Mouse (Mus musculus) retina, postnatal 7 days (tissue): ENCODE results near the gene 4930480E11Rik.
"Not testable (repeated sequence)": the region's sequence is repeated elsewhere in the genome, so short reads cannot be mapped to it uniquely, and the experiment has no call there.

Experiments used
- DNase-seq: peaks from one replicate; pipeline ENCODE4 v3.0.0-alpha.2; 2012; ENCODE audit warnings: low read depth, low spot score

Gene 4930480E11Rik

DNA sequence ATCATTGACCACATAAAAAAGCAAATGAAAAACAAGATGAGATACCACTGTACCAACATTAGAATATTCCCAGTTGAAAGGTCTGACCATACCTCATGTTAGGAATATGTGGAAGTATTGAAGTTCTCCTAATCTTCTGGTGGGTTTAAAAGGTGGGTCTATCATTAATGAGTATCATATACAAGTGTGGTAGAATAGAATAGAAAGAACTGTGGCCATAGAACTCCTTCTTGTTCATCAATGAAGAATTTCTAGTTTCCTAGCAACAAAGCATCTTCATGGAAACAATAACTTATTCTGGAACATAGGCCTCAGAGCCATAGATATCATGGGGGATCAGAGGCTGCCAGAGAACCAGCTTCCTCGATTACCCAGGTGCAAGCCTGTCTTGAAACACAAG lies at the start of gene 4930480E11Rik:
Gene 4930480E11Rik, plus strand, starts transcription at position 301 of the 400 bp plus-strand sequence.
- no peak for DNase-seq

DNA sequence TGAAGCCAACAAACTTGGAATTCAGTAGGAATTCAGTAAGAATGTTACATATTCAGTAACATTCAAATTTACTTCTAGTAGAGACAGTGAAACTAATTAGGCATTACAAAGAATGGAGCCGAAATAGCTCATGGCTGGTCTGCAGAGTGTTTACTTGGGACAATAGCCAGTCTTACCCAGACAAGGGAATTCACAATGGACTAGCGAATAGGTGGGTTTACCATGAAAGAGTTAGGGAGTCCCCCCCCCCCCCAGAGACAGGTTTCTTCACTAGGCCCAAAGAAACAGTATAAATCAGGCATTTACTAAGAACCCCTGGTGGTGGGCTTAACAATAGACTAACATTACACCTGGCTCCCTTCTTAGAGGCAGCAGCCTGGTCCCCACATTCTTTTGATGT lies 33.9 kb downstream of the 4930480E11Rik start:
- DNase-seq: not testable (repeated sequence)
